Mouse (Mus musculus) embryonic fibroblast, embryonic 13.5 days (primary cell): ENCODE measurements around the gene Rhd.

Source experiments
- CTCF ChIP-seq: IDR thresholded peaks from 2 replicates; pipeline ENCODE4 v1.5.1; 2011; ENCODE audit warnings: mild to moderate bottlenecking, control low read depth, low read length, moderate library complexity, borderline replicate concordance; ENCODE audit not compliant: insufficient read depth
- POLR2A ChIP-seq: IDR thresholded peaks from 2 replicates; pipeline ENCODE4 v1.6.1; 2011; ENCODE audit warnings: low read depth, mild to moderate bottlenecking, control low read depth, low read length, moderate library complexity

DNA sequence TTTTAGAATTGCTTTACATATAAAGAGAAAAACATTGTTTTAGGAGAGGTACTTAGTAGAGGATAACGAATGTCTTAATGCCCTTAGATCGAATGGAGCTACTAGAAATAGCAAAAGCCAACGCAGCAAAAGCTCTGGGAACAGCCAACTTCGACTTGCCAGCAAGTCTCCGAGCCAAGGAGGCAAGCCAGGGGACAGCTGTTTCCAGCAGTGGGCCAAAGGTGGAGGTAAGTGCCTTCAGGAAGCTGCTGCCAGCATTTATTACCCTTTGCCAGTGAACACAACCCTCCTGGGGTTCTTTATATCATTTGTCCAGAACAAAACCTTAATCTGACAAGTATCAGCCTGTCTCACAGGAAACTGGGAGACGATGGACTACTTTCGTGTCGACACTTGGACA is 60.9 kb downstream of the Rhd start:
- TF ChIP-seq CTCF (no peak), POLR2A (no peak)
